Mouse (Mus musculus): ENCODE measurements around the gene Gpr137.

Gpr137 gene

DNA sequence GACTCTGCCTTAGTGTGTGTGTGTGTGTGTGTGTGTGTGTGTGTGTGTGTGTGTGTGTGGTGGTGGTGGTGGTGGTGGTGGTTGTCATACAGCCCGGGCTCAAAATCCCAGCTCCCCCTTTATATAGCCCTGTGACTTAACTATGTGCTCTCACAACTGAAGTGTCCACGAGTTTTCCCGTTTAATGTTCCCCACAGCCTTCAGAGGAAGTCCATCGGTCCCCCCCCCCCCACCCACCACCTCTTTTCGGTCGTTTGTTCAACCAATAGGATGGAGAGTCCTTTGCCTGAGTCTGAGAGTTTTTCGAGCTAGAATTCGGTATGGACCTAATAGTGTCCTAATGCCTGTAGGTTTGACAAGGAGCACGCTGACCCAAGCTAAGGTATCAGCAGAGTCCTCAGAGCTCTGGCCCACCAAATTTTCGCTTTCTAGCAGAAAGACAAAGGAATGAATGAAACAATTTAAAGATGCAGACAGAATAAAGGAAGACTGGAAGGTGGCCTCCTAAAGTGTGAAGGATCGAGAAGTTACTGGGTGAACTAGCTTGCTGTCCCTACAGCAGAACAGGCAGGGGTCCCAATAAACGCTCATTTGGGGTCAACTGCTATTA, 31.4 kb upstream of the Gpr137 start:
- DNase-seq (ENCODE audit: low spot score): no peak

DNA sequence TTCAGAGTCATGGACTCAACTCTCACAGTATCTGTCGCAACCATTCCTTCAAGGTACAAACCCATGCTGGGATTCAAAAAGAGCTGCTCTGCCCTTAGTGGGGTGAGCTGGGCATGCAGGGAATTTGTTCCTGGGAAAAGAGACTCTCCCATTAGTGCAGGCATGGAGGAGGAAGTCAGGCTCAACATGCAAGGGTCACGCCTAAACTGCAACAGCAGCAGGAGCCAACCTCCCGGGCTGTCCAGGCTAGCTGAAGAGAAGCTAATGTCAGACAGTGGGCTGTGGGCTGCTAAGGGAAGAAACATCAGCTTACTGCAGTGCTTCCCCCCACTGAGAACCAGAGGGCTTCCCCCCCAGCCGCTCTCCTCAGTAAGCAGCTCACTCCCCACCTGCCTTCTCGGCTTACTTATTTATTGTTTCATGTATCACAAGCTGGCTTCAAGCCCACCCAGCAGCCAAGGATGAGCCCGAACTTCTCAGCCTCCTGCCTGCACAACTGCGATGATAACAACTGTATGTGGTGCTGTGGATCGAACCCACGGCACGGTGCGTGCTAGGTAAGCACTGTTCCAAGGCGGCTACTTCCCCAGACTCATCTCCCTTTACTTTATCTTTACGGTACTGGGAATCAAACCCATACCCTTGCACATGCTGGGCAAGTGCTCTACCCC, 30.1 kb upstream of the Gpr137 start:
- DNase-seq (ENCODE audit: low spot score): no peak

DNA sequence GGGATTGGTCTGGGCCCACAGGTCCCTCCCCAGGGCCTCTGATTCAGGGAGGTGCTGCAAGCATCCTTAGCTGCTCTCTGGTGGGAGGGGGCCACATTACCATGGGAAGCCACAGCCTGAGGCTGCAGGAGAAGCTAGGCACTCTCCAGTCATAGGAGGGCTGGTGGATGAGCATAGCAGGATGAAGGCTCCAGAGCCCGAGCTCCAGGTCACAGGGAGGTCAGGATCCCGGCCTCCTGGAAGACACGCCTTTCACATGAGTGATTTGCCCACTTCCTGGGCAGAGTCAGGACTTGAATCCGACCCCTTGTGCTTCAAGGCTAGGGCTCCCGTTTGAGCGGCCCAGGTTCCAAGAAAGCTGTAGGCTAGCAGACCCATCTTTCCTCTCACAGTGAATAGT, 29.4 kb upstream of the Gpr137 start:
- DNase-seq (ENCODE audit: low spot score): no peak

DNA sequence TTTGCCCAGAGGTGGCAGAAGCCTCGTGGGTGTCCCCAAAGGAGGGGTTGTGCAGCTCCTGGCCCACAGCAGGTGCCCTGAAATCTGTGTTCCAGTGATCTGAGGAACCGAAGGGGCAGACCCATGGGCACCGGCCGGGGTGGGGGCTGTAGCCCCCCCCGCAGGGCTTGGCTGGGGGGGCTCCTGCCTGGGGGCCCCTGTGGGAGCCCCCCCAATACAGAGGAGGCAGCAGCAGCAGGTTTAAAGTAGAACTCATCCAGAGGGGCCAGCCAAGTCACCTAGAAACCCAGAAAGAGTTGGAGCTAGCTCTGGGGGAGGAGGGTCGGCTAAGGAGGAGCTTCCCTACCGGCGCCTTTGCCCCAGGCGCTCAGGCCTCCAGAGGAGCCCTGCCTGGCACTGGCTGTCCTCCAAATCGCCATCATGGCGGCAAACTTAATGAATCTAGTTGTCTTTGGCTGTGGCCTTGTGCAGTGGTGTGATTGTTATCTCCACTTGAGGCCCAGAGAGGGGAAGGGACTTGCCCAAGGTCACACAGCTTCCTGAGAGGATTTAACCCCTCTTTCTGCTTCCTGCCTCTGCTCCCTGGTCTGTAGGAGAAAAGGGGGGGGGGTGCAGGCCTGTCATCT, 28.3 kb upstream of the Gpr137 start:
- DNase-seq (ENCODE audit: low spot score): no peak

DNA sequence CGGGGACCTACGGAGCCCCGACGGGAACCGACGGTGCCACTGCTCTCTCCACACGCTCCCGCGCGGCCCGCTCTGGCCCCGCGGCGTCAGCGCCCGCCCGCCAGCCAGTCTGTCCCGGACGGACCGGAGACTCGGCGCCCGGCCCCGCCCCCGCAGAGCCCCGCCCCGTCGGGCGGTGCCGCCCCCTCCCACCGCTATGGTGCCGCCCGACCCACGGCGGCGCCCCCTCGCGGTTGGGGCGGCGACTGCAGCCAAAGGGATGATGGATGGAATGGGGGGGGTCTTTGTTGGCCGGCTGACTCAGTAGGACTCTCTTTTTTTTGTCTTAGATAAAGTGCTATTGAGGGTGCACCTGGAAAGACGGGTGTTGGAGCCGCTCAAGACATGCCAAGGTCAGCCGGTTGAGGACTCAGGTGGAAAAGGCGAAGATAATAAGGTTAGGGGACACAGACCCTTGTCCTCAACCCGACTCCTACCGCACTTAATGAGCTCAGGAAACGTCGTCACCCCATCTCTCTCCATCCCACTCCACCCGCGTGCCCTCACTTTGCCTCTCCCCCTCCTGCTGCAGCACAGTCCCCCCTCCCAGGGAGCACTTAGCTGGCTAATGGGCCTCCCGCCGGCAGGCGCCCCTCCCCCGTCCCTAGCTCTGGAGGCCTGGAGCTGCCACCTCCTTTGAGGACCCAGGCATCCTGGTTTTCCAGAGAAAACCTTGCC, 27.5 kb upstream of the Gpr137 start:
- DNase-seq (ENCODE audit: low spot score): no peak

GRCm38 (mm10) chr19:6969291-6969664, 27.0 kb upstream of the Gpr137 start:
- no peak for DNase-seq (ENCODE audit: low spot score)

DNA sequence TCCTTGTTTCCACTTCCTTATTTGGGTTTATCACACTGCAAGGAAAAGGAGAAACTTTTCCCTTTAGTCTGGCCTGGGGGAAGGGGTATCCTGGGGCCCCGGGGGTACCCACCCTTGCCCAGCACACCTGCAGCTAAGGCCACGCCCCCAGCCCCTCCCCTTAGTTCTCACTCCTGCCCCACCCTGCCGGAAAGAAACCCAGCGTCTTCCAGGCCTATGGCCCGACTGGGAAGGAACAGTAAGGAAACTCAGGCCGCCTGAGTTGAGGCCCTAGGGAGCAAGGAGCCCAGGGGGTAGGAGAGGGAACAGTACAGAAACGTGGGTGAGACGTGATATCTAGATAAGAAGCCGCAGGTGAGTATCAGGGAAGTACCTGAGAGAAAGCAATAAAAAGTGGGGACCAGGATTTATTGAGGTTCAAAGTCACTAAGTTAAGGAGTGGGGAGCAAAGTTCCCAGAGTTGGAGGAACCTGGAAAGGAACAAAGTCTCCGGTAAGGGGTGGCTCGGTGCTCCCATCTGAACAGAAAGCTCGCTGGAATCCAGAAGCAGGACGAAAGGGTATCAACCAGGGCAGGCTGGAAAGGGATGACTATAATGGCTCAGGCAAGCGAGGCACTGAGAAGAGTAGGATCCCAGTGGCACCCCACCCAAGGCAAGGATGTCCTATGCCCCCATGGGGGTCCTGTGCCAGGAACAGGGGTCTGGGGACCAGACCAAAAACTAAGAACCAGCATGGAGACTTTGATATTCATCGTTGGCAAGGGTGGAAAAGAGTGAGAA, 26.4 kb upstream of the Gpr137 start:
- no peak for DNase-seq (ENCODE audit: low spot score)

- no peak for DNase-seq (ENCODE audit: low spot score)
Measured at GRCm38 (mm10) chr19:6956461-6956860, 14.2 kb upstream of the Gpr137 start.

DNA sequence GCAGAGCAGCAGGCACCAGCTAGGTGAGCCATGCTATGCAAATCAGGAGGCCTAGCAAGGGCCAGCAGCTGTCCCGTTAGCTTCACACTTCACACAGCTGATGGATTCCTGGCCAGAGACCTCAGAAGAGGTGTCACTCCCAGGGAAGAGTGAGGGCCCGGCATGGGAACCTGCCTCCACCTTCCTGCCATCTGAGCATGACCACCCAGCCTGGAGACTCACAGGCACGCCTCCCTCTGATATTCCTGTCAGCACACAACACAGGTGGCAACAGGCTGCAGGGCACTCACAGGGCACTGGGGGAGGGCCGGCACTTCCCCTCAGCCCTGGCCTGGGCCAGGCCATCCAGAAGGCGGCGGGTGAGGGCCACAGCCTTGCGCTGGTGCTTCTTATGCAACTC, 13.1 kb upstream of the Gpr137 start:
- no peak for DNase-seq (ENCODE audit: low spot score)

DNA sequence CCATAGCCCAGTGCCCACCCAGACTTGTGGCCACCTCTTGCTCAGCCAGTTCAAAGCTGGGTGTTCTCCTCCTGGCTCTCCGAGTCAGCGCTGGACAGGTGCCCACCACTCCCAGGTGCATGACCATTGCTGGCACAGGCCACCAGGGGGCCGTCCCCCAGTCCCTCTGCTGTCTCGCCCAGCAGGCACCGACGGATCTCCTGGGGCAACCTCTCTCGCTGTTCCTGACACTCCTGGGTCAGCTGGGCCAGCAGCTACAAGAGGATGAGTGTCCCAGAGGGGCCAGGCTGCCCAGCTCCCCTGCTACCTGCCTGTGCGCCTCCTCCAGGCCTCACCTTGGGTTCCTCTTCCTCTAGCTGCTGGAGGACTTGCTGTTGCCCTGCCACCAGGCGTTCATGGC, 11.8 kb upstream of the Gpr137 start:
- no peak for DNase-seq (ENCODE audit: low spot score)

- no peak for DNase-seq (ENCODE audit: low spot score)
Measured at GRCm38 (mm10) chr19:6952712-6953037, 10.4 kb upstream of the Gpr137 start.

DNA sequence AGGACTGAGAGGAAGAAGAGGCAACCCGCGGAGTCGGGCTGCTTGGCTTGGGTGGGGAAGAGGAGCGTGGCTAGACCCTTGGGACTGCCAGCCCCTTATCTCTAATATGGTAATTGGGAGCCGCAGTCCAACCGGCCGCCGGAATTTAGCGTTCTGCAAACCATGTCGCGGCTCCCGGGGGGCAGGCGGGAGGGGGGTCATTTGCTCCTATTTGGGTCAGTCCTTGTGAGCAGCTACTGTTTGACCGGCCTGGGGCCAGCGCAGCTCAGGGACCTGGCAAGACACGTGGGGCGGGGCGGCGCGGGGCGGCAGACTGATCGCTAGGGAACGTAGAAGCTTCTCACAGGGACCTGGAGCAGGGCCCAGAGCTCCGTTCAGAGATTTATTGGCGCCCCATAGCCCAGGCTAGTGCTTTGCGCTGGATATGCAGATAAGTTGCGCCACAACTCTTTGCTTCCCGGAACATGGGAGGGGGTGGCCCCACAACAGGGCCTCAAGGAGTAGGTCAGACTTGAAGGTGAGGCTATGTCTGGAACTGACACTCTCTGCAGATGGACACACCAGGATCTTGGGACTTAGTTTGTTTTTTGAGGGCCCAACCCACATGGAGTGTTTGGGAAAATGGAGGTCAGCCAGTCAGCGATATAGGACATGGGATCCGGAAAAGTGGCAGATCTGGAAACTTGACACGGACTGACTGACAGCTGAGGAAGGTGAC, 9.9 kb upstream of the Gpr137 start:
- DNase-seq (ENCODE audit: low spot score): peak; percentile 60

DNA sequence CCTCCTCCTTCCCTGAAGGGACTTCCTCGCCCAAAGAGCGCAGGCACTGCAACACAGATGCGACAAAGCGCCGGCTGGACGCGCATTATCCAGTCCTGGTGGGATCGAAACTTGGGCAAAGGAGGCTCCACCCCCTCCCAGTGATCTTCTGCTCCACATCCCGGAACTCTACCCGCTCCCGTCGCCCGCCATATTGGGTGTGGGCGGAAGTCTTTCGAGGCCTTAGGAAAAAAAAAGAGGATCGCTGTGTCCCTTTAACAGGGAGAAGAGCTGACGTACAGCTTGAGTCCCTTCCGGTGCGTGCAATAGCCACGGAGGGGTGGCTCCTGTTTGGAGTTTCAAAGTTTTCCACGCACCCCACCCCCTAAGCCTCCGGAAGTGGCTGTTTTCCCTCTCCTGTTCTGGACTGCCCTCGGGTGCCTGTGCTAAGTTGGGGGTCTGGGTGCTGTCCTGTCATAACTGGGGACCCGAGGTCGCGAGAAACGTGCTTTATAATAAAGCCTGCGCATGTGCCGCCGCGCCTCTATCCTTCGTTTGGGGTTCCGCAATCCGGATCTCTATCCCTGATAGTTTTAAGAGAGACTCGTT, 9.2 kb upstream of the Gpr137 start:
- peak; percentile 70 for DNase-seq (ENCODE audit: low spot score)

GRCm38 (mm10) chr19:6950613-6951153, 8.4 kb upstream of the Gpr137 start:
- DNase-seq (ENCODE audit: low spot score): peak; percentile 52

GRCm38 (mm10) chr19:6949951-6950350, 7.7 kb upstream of the Gpr137 start:
- no peak for DNase-seq (ENCODE audit: low spot score)

- DNase-seq (ENCODE audit: low spot score): no peak
Measured at GRCm38 (mm10) chr19:6949532-6949931, 7.3 kb upstream of the Gpr137 start.

GRCm38 (mm10) chr19:6948186-6948585, 5.9 kb upstream of the Gpr137 start:
- no peak for DNase-seq (ENCODE audit: low spot score)

- no peak for DNase-seq (ENCODE audit: low spot score)
Measured at GRCm38 (mm10) chr19:6947742-6948141, 5.5 kb upstream of the Gpr137 start.

GRCm38 (mm10) chr19:6943709-6944108, 1.4 kb upstream of the Gpr137 start:
- DNase-seq (ENCODE audit: low spot score): no peak

GRCm38 (mm10) chr19:6942764-6943163, 484 bp upstream of the Gpr137 start:
- no peak for DNase-seq (ENCODE audit: low spot score)

Data from ovary, postnatal 10 days (tissue).